Mouse (Mus musculus): ENCODE measurements around the gene 6030458C11Rik.

Gene 6030458C11Rik

GRCm38 (mm10) chr15:12824197-12824952 is at the start of gene 6030458C11Rik, which contains the start of gene Drosha:
6030458C11Rik (minus strand) TSS chr15:12824649.
Drosha (plus strand) TSS chr15:12824815.
- TF ChIP-seq POU5F1 (IDR thresholded peaks at IDR 0.05; ENCODE audit: borderline replicate concordance, low read length) (no peak), NANOG (IDR thresholded peaks at IDR 0.05; ENCODE audit: borderline replicate concordance, low read length) (no peak), CTCF (conservative IDR thresholded peaks at IDR 0.05; ENCODE audit: low read length) (no peak)
- Histone ChIP-seq H3K36me3 (ENCODE audit: insufficient read depth, low read length) (peaks cover 77% of the 10 kb centered on the region), H3K9me3 (ENCODE audit: low read length) (no peaks in the 10 kb centered on the region), H3K27me3 (ENCODE audit: insufficient read depth, low read length) (no peaks in the 10 kb centered on the region), H3K4me1 (replicated peaks; ENCODE audit: low read depth, low read length) (peaks cover 66% of the 10 kb centered on the region), H3K4me3 (replicated peaks; ENCODE audit: low read length) (peak within 1 kb of the TSS; percentile 96)

GRCm38 (mm10) chr15:12867269-12867668 is 42.8 kb upstream of the 6030458C11Rik start:
- H3K27me3 ChIP-seq (ENCODE audit: insufficient read depth, low read length) = no peaks in the 10 kb centered on the region
- TF ChIP-seq CTCF (conservative IDR thresholded peaks at IDR 0.05; ENCODE audit: low read length) = no peak
- TF ChIP-seq NANOG (IDR thresholded peaks at IDR 0.05; ENCODE audit: borderline replicate concordance, low read length) = no peak
- no peak for TF ChIP-seq POU5F1 (IDR thresholded peaks at IDR 0.05; ENCODE audit: borderline replicate concordance, low read length)
- no peaks in the 10 kb centered on the region for H3K9me3 ChIP-seq (ENCODE audit: low read length)
- no peak overlapping the region for H3K4me3 ChIP-seq (replicated peaks; ENCODE audit: low read length)
- H3K4me1 ChIP-seq (replicated peaks; ENCODE audit: low read depth, low read length) = peaks cover 6% of the 10 kb centered on the region
- peaks cover 91% of the 10 kb centered on the region for H3K36me3 ChIP-seq (ENCODE audit: insufficient read depth, low read length)

- TF ChIP-seq POU5F1 (IDR thresholded peaks at IDR 0.05; ENCODE audit: borderline replicate concordance, low read length) = no peak
- TF ChIP-seq NANOG (IDR thresholded peaks at IDR 0.05; ENCODE audit: borderline replicate concordance, low read length) = no peak
- TF ChIP-seq CTCF (conservative IDR thresholded peaks at IDR 0.05; ENCODE audit: low read length) = no peak
- H3K36me3 ChIP-seq (ENCODE audit: insufficient read depth, low read length) = peaks cover 95% of the 10 kb centered on the region
- no peaks in the 10 kb centered on the region for H3K27me3 ChIP-seq (ENCODE audit: insufficient read depth, low read length)
Observed at GRCm38 (mm10) chr15:12865595-12866314, 41.3 kb upstream of the 6030458C11Rik start.

GRCm38 (mm10) chr15:12863669-12864068 is 39.2 kb upstream of the 6030458C11Rik start:
- H3K4me1 ChIP-seq (replicated peaks; ENCODE audit: low read depth, low read length) = peaks cover 13% of the 10 kb centered on the region
- TF ChIP-seq POU5F1 (IDR thresholded peaks at IDR 0.05; ENCODE audit: borderline replicate concordance, low read length) = no peak
- no peak for TF ChIP-seq CTCF (conservative IDR thresholded peaks at IDR 0.05; ENCODE audit: low read length)
- no peak for TF ChIP-seq NANOG (IDR thresholded peaks at IDR 0.05; ENCODE audit: borderline replicate concordance, low read length)
- H3K9me3 ChIP-seq (ENCODE audit: low read length) = no peaks in the 10 kb centered on the region
- H3K27me3 ChIP-seq (ENCODE audit: insufficient read depth, low read length) = no peaks in the 10 kb centered on the region
- peaks cover 97% of the 10 kb centered on the region for H3K36me3 ChIP-seq (ENCODE audit: insufficient read depth, low read length)
- H3K4me3 ChIP-seq (replicated peaks; ENCODE audit: low read length) = no peak overlapping the region

More at GRCm38 (mm10) chr15:12865595-12866314, 41.3 kb upstream of the 6030458C11Rik start:
- H3K4me3 ChIP-seq (replicated peaks; ENCODE audit: low read length) = no peak overlapping the region
- H3K4me1 ChIP-seq (replicated peaks; ENCODE audit: low read depth, low read length) = peaks cover 10% of the 10 kb centered on the region
- H3K9me3 ChIP-seq (ENCODE audit: low read length) = no peaks in the 10 kb centered on the region

- Histone ChIP-seq H3K27me3 (ENCODE audit: insufficient read depth, low read length) (no peaks in the 10 kb centered on the region), H3K4me3 (replicated peaks; ENCODE audit: low read length) (no peak overlapping the region), H3K4me1 (replicated peaks; ENCODE audit: low read depth, low read length) (peaks cover 21% of the 10 kb centered on the region), H3K36me3 (ENCODE audit: insufficient read depth, low read length) (peaks cover 96% of the 10 kb centered on the region), H3K9me3 (ENCODE audit: low read length) (no peaks in the 10 kb centered on the region)
- TF ChIP-seq POU5F1 (IDR thresholded peaks at IDR 0.05; ENCODE audit: borderline replicate concordance, low read length) (no peak), CTCF (conservative IDR thresholded peaks at IDR 0.05; ENCODE audit: low read length) (no peak), NANOG (IDR thresholded peaks at IDR 0.05; ENCODE audit: borderline replicate concordance, low read length) (no peak)
Observed at GRCm38 (mm10) chr15:12862061-12862460, 37.6 kb upstream of the 6030458C11Rik start.

GRCm38 (mm10) chr15:12858645-12859044 is 34.2 kb upstream of the 6030458C11Rik start:
- TF ChIP-seq CTCF (conservative IDR thresholded peaks at IDR 0.05; ENCODE audit: low read length) = no peak
- TF ChIP-seq POU5F1 (IDR thresholded peaks at IDR 0.05; ENCODE audit: borderline replicate concordance, low read length) = no peak
- TF ChIP-seq NANOG (IDR thresholded peaks at IDR 0.05; ENCODE audit: borderline replicate concordance, low read length) = no peak

GRCm38 (mm10) chr15:12857840-12858516 is 33.5 kb upstream of the 6030458C11Rik start:
- Histone ChIP-seq H3K36me3 (ENCODE audit: insufficient read depth, low read length) (peaks cover 97% of the 10 kb centered on the region), H3K9me3 (ENCODE audit: low read length) (no peaks in the 10 kb centered on the region), H3K4me3 (replicated peaks; ENCODE audit: low read length) (0 out of 2 replicates have a peak overlapping the region, but pooled peaks have one; percentile 4), H3K27me3 (ENCODE audit: insufficient read depth, low read length) (no peaks in the 10 kb centered on the region), H3K4me1 (replicated peaks; ENCODE audit: low read depth, low read length) (peaks cover 52% of the 10 kb centered on the region)
- TF ChIP-seq NANOG (IDR thresholded peaks at IDR 0.05; ENCODE audit: borderline replicate concordance, low read length) = no peak
- no peak for TF ChIP-seq POU5F1 (IDR thresholded peaks at IDR 0.05; ENCODE audit: borderline replicate concordance, low read length)
- no peak for TF ChIP-seq CTCF (conservative IDR thresholded peaks at IDR 0.05; ENCODE audit: low read length)

More at GRCm38 (mm10) chr15:12858645-12859044, 34.2 kb upstream of the 6030458C11Rik start:
- H3K4me1 ChIP-seq (replicated peaks; ENCODE audit: low read depth, low read length) = peaks cover 52% of the 10 kb centered on the region
- no peak overlapping the region for H3K4me3 ChIP-seq (replicated peaks; ENCODE audit: low read length)
- no peaks in the 10 kb centered on the region for H3K27me3 ChIP-seq (ENCODE audit: insufficient read depth, low read length)
- H3K9me3 ChIP-seq (ENCODE audit: low read length) = no peaks in the 10 kb centered on the region
- H3K36me3 ChIP-seq (ENCODE audit: insufficient read depth, low read length) = peaks cover 96% of the 10 kb centered on the region

- Histone ChIP-seq H3K4me1 (replicated peaks; ENCODE audit: low read depth, low read length) (peaks cover 52% of the 10 kb centered on the region), H3K4me3 (replicated peaks; ENCODE audit: low read length) (no peak overlapping the region), H3K27me3 (ENCODE audit: insufficient read depth, low read length) (no peaks in the 10 kb centered on the region), H3K36me3 (ENCODE audit: insufficient read depth, low read length) (peaks cover 97% of the 10 kb centered on the region), H3K9me3 (ENCODE audit: low read length) (no peaks in the 10 kb centered on the region)
- TF ChIP-seq NANOG (IDR thresholded peaks at IDR 0.05; ENCODE audit: borderline replicate concordance, low read length) = no peak
- TF ChIP-seq CTCF (conservative IDR thresholded peaks at IDR 0.05; ENCODE audit: low read length) = no peak
- TF ChIP-seq POU5F1 (IDR thresholded peaks at IDR 0.05; ENCODE audit: borderline replicate concordance, low read length) = no peak
Observed at GRCm38 (mm10) chr15:12856780-12857179, 32.3 kb upstream of the 6030458C11Rik start.

Measured in E14TG2a.4 (cell line).